Mouse (Mus musculus): Measurements from ENCODE around the gene Gfm2. TPM values are rescaled to one million over a fixed set of nuclear protein-coding genes. Genes with fewer than 3 reads are reported as not detected.

Gfm2 gene
- polyA plus RNA-seq, 1 experiment from 2014 or later: 28.5 TPM

- Histone ChIP-seq H3K79me2 (ENCODE audit: inconsistent target) (peaks cover 9% of the 10 kb centered on the region), H3K27ac (no peak overlapping the region), H3K4me3 (ENCODE audit: inconsistent target) (no peak overlapping the region), H3K36me3 (ENCODE audit: inconsistent target) (no peaks in the 10 kb centered on the region)
- WGBS (ENCODE audit: missing documents): 92% methylated on average over 4 of the region's 4 CpGs
Observed at GRCm38 (mm10) chr13:97201896-97202295, 64.2 kb downstream of the Gfm2 start.

DNA sequence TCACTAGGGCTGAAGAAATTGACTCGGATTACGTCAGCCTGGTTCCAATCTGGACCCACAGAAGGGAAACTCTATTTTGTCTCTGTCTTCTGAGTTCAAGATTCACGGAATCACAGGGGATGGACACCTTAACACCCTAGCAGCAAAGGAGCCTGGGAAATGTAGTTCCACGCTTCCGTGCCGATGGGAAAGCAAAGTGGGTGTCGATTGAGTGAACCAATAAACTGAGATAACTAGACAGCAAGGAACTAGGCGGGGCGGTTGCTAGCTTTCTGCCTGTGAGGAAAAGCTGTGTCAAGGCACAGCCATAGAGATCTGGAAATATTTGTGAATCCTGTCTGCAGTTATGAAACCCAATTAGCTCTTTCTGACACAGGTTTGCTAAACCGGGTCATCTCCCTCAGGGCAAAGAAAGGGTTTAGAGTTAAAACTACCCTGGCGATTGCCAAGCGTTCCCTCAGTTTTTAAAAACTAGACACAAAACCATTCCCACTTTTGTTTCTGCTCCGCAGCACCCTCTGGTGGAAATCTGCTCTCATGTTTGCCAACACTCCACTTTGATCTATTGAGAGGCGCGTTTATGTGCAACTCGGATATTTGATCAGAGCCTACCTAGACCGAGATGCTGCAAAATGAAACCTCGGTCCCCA lies 67.4 kb downstream of the Gfm2 start:
- 8% methylated on average over 18 of the region's 18 CpGs for WGBS (ENCODE audit: missing documents)
- peak overlapping the region; percentile 27 for H3K4me3 ChIP-seq (ENCODE audit: inconsistent target)

GRCm38 (mm10) chr13:97206046-97206445 lies 68.3 kb downstream of the Gfm2 start:
- no peaks in the 10 kb centered on the region for H3K79me2 ChIP-seq (ENCODE audit: inconsistent target)
- 95% methylated on average over 2 of the region's 2 CpGs for WGBS (ENCODE audit: missing documents)
- H3K27ac ChIP-seq: no peak overlapping the region
- H3K36me3 ChIP-seq (ENCODE audit: inconsistent target): no peaks in the 10 kb centered on the region
- no peak overlapping the region for H3K4me3 ChIP-seq (ENCODE audit: inconsistent target)

More for the DNA sequence above, 67.4 kb downstream of the Gfm2 start:
- Histone ChIP-seq H3K36me3 (ENCODE audit: inconsistent target) (no peaks in the 10 kb centered on the region), H3K27ac (peak overlapping the region; percentile 70), H3K79me2 (ENCODE audit: inconsistent target) (no peaks in the 10 kb centered on the region)

GRCm38 (mm10) chr13:97207472-97208111 lies 69.9 kb downstream of the Gfm2 start:
- peak overlapping the region; percentile 13; the same call in 1 of the 2 replicates for H3K27ac ChIP-seq
- WGBS (ENCODE audit: missing documents): 59% methylated on average over 7 of the region's 7 CpGs

GRCm38 (mm10) chr13:97208112-97208478 lies 70.4 kb downstream of the Gfm2 start:
- no peak overlapping the region for H3K4me3 ChIP-seq (ENCODE audit: inconsistent target)
- peak overlapping the region; percentile 13; the same call in 1 of the 2 replicates for H3K27ac ChIP-seq
- H3K36me3 ChIP-seq (ENCODE audit: inconsistent target): no peaks in the 10 kb centered on the region
- WGBS (ENCODE audit: missing documents): 15% methylated on average over 7 of the region's 7 CpGs
- no peaks in the 10 kb centered on the region for H3K79me2 ChIP-seq (ENCODE audit: inconsistent target)

More at GRCm38 (mm10) chr13:97207472-97208111, 69.9 kb downstream of the Gfm2 start:
- Histone ChIP-seq H3K36me3 (ENCODE audit: inconsistent target) (no peaks in the 10 kb centered on the region), H3K79me2 (ENCODE audit: inconsistent target) (no peaks in the 10 kb centered on the region), H3K4me3 (ENCODE audit: inconsistent target) (no peak overlapping the region)

DNA sequence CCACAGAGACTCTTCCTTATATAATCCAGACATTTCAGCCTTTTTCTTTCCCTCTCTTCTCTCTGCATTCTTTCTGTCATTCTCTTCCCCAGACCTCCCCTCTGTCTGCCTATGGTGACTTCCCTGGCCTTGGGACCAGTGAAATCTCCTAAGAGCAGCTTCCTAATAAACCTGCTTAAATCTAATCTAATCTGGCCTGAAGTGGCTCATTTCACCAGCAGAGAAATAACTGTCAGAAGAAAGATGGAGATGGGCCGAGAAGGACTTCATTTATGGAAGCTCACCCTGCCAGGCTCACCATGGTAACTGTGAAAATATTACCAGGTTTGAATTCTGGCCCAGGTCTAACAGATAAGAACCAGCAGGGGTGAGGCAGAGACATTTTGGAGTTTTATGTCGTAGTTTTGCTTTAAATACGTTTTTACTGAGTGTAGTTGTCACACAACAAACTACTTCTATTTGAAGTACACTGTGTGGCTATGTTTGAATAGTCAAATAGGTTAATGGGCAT lies 70.8 kb downstream of the Gfm2 start:
- Histone ChIP-seq H3K27ac (peak overlapping the region; percentile 13; the same call in 1 of the 2 replicates), H3K36me3 (ENCODE audit: inconsistent target) (no peaks in the 10 kb centered on the region), H3K79me2 (ENCODE audit: inconsistent target) (no peaks in the 10 kb centered on the region), H3K4me3 (ENCODE audit: inconsistent target) (no peak overlapping the region)
- 85% methylated on average over 3 of the region's 3 CpGs for WGBS (ENCODE audit: missing documents)

DNA sequence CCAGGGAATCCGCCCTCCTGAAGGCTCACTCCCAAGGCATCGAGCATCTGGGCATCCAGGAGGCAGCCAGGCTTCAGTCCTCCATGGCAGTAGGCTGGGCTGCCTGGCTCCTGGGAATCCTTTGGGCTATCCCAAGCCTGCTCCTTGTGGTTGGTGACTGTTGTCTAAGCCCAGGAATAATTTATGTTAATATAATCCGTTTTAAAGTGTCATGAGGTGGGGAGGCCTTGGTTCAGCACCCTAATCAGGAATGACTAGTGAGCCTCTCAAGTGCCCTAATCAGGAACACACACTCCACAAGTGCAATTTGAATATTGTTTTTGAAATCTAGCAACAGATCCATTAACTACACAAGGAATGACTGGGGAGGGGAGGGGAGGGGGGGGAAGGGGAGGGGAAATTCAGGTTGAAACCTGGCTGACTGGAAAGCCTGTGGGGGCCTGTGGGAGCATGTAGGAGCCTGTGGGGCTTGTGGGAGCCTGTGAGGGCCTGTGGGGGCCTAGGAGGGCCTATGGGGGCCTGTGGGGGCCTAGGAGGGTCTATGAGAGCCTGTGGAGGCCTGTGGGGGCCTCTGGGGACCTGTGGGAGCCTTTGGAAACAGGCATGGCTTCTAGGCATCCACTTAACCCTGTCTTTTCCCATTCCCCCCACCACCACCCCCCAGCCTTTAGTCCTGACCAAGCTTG lies 77.0 kb downstream of the Gfm2 start:
- no peaks in the 10 kb centered on the region for H3K79me2 ChIP-seq (ENCODE audit: inconsistent target)
- no peaks in the 10 kb centered on the region for H3K36me3 ChIP-seq (ENCODE audit: inconsistent target)
- H3K27ac ChIP-seq: no peak overlapping the region
- no peak overlapping the region for H3K4me3 ChIP-seq (ENCODE audit: inconsistent target)
- 93% methylated on average over 3 of the region's 3 CpGs for WGBS (ENCODE audit: missing documents)

DNA sequence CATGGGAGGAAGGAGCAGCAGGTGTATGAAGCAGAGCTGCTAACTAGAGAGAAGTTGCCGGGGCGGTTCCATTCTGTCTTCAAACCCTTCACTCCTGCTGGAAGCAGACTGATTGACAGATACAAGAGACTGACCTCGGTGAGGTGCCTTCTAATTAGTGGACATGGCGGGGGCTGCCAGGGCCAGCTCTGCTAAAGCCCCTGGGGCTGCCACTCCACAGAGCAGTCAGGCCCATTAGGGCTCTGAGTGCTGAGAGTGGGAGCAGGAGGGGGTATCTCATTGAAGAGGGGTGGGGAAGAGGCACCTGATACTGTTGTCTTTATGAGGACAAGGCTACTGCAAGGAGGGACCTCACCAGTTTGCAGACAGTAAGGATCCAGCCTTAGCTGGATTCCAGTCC lies 77.8 kb downstream of the Gfm2 start:
- 81% methylated on average over 4 of the region's 4 CpGs for WGBS (ENCODE audit: missing documents)
- Histone ChIP-seq H3K27ac (no peak overlapping the region), H3K79me2 (ENCODE audit: inconsistent target) (no peaks in the 10 kb centered on the region), H3K36me3 (ENCODE audit: inconsistent target) (no peaks in the 10 kb centered on the region), H3K4me3 (ENCODE audit: inconsistent target) (no peak overlapping the region)

DNA sequence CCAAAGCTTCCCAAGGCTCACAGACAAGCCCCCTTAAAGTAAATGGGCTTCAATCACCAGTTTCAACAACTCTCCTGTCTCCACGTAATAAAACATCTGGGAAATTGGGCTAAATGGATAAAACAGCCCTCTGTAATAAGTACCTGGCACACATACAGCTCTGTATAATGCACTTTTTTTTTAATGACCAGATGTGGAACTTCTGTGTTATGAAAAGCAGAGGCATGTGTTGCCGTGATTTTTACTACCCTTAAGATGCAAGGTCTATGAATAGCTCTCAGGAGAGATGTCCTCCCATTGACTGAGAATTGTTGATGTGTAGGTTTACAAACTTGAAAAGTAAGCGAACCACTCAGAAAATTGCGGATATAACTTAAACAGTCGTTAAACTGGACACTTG lies 78.5 kb downstream of the Gfm2 start:
- WGBS (ENCODE audit: missing documents): 87% methylated on average over 5 of the region's 5 CpGs
- H3K79me2 ChIP-seq (ENCODE audit: inconsistent target): no peaks in the 10 kb centered on the region

GRCm38 (mm10) chr13:97220022-97220421 lies 82.3 kb downstream of the Gfm2 start:
- Histone ChIP-seq H3K4me3 (ENCODE audit: inconsistent target) (no peak overlapping the region), H3K36me3 (ENCODE audit: inconsistent target) (no peaks in the 10 kb centered on the region), H3K79me2 (ENCODE audit: inconsistent target) (no peaks in the 10 kb centered on the region), H3K27ac (no peak overlapping the region)
- WGBS (ENCODE audit: missing documents): 92% methylated on average over 3 of the region's 3 CpGs

More for the DNA sequence above, 78.5 kb downstream of the Gfm2 start:
- H3K27ac ChIP-seq: no peak overlapping the region
- no peak overlapping the region for H3K4me3 ChIP-seq (ENCODE audit: inconsistent target)
- H3K36me3 ChIP-seq (ENCODE audit: inconsistent target): no peaks in the 10 kb centered on the region

- WGBS (ENCODE audit: missing documents): 92% methylated on average over 8 of the region's 8 CpGs
- Histone ChIP-seq H3K79me2 (ENCODE audit: inconsistent target) (no peaks in the 10 kb centered on the region), H3K36me3 (ENCODE audit: inconsistent target) (no peaks in the 10 kb centered on the region), H3K27ac (no peak overlapping the region), H3K4me3 (ENCODE audit: inconsistent target) (no peak overlapping the region)
Observed at GRCm38 (mm10) chr13:97223856-97224255, 86.1 kb downstream of the Gfm2 start.

DNA sequence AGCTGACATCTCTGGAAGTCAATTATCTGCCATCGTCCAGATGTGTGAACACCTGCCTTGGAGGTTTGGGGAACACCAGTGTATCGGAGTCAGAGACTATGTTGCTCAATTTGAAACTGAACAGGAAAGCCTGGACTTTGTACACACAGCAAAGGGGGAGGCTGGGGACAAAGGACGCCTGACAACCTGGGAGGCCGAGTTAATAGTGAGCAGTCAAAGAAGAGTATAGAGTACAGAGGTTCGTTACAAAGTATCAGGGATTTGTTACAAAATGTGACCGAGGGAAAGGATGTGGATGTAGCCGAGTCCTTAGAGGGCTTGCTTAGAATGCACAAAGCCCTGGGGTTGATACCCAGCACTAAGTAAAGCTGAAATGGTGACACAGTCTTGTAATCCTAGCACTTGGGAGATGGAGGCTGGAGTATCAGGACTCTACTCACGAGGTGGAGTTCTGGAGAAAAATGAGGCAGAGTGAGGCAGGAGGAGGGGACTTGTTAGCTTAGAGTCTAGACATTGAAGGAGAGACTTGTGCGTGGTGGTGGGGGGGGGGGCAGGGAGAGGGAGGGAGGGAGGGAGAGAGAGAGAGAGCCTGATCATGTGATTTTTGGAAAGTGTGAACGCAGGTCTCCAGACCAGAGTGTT lies 86.7 kb downstream of the Gfm2 start:
- no peak overlapping the region for H3K27ac ChIP-seq
- WGBS (ENCODE audit: missing documents): 78% methylated on average over 9 of the region's 10 CpGs
- H3K4me3 ChIP-seq (ENCODE audit: inconsistent target): no peak overlapping the region
- no peaks in the 10 kb centered on the region for H3K36me3 ChIP-seq (ENCODE audit: inconsistent target)
- no peaks in the 10 kb centered on the region for H3K79me2 ChIP-seq (ENCODE audit: inconsistent target)

- 90% methylated on average over 17 of the region's 17 CpGs for WGBS (ENCODE audit: missing documents)
- Histone ChIP-seq H3K27ac (no peak overlapping the region), H3K79me2 (ENCODE audit: inconsistent target) (no peaks in the 10 kb centered on the region), H3K36me3 (ENCODE audit: inconsistent target) (no peaks in the 10 kb centered on the region), H3K4me3 (ENCODE audit: inconsistent target) (no peak overlapping the region)
Observed at GRCm38 (mm10) chr13:97225130-97225529, 87.4 kb downstream of the Gfm2 start.

- H3K4me3 ChIP-seq (ENCODE audit: inconsistent target): no peak overlapping the region
- no peaks in the 10 kb centered on the region for H3K79me2 ChIP-seq (ENCODE audit: inconsistent target)
- H3K27ac ChIP-seq: no peak overlapping the region
- 84% methylated on average over 3 of the region's 3 CpGs for WGBS (ENCODE audit: missing documents)
- no peaks in the 10 kb centered on the region for H3K36me3 ChIP-seq (ENCODE audit: inconsistent target)
Observed at GRCm38 (mm10) chr13:97227795-97228194, 90.1 kb downstream of the Gfm2 start.

Measured in macrophage (primary cell).